Mouse (Mus musculus): ENCODE measurements around the gene Trim11.
"Not testable (repeated sequence)": the region's sequence is repeated elsewhere in the genome, so short reads cannot be mapped to it uniquely, and the experiment has no call there.

Trim11 gene

DNA sequence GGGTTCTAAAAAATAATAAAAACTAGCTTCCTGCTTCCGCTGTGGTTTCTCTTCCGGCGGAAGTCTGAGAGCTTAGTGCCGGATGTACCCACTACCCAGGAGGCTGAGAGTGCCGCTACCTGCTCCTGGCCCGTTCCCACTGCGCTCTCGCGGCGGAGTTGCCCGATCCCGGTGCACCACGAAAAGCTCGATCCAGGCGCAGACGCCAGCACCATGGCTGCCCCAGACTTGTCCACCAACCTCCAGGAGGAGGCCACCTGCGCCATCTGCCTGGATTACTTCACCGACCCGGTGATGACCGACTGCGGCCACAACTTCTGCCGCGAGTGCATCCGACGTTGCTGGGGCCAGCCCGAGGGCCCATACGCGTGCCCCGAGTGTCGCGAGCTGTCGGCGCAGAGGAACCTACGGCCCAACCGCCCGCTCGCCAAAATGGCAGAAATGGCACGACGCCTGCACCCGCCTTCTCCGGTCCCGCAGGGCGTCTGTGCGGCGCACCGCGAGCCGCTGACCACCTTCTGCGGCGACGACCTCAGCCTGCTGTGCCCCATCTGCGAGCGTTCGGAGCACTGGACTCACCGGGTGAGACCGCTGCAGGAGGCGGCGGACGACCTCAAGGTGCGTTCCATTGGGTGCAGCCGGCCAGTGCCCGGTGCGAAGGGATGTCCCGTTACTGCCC, at the start of gene Trim11:
Trim11 (plus strand) TSS at position 67 of the 679 bp plus-strand sequence.
- DNase-seq, result peak; percentile 76

DNA sequence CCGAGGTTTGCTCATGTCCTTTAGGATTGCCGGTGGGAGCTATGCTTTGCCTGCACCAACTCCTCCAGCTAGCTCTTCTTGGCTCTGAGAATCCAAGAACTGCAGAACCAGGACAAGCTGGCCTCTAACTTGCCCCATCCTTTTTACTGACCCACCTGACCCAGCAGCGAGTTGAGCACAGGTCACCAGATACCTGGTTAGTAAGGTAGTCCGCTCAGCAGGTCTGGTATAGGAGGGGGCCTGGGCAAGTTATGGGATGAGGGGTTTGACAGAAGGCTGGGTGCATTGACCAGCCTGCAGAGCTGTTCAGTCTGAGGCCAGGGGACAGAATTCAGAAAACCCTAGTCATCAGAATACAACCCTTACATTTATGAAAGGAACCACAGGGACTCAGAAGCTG, 48.8 kb upstream of the Trim11 start:
- DNase-seq, result no peak

DNA sequence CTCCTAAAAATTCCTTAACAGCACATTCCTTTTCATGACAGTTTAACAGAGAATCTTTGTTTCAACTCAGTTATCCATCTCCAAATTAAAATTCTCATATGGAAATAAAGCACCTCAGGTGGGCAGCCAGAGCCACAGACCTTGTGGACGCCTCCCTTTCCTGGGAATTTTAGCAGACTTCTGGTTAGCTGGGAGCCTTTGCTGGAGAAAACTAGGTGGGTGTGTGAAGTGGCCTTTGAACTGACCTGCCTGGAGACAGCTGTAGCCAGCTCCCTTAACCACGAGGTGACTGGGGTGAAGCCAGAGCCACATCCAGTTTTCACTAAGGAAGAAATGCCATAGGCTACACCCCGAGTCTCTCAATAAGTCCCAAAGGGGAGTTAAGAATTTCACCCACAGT, 48.3 kb upstream of the Trim11 start:
- peak; percentile 36 for DNase-seq

DNA sequence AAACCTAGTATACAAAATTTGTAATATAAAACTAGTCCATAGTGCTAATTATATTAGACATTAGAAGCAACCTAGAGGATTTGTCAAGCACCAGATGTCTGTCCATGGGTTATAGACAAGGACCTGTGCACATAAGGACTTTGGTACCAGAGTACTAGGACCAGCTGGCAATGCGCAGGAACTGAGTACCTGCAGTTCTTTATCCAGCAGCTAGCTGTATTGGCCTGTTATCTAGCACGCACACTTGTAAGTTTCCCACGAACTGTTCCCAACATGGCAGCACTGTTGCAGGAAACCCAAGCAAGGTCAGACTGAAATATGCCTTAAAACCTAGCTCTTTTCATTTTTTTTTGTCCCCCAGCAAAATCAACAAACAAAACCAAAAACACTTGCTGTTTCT, 47.6 kb upstream of the Trim11 start:
- no peak for DNase-seq

DNA sequence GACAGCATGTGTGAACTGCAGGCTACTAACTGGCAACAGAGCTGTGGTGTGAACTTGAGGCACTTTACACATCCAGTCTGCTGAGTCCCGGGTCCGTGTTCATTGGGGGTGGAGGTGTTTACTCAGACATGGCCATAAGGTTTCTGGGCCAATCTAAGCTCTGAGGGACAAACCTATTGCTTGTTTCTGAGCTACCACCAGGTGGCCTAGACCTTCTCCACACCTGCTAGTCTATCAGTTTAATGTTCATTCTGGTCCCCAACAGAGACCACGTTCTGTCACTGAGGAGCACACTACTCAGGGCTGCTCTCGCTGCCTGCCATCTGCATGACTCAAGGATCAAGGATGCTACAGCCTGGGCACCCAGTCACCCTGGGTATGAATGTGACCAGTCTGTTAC, 46.3 kb upstream of the Trim11 start:
- DNase-seq, result no peak

DNA sequence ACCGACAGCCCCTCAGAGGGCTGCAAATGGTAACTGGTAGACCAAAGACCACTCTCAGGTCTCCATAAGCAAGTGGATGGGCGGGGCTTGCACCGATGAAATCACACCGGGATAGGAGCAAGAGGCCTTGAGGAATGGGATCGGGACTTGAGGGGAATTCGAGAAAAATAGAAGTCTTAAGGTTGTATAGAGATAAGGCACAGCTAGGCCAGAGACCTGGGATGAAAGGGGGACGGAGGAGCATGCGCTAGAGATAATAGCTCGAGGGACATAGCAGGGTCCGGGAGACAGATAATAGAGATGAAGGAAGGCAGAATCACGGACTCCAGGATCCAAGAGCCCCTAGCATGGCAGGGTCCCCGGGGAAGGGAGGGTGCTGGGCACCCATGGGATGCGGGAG, 40.0 kb upstream of the Trim11 start:
- peak; percentile 34 for DNase-seq

DNA sequence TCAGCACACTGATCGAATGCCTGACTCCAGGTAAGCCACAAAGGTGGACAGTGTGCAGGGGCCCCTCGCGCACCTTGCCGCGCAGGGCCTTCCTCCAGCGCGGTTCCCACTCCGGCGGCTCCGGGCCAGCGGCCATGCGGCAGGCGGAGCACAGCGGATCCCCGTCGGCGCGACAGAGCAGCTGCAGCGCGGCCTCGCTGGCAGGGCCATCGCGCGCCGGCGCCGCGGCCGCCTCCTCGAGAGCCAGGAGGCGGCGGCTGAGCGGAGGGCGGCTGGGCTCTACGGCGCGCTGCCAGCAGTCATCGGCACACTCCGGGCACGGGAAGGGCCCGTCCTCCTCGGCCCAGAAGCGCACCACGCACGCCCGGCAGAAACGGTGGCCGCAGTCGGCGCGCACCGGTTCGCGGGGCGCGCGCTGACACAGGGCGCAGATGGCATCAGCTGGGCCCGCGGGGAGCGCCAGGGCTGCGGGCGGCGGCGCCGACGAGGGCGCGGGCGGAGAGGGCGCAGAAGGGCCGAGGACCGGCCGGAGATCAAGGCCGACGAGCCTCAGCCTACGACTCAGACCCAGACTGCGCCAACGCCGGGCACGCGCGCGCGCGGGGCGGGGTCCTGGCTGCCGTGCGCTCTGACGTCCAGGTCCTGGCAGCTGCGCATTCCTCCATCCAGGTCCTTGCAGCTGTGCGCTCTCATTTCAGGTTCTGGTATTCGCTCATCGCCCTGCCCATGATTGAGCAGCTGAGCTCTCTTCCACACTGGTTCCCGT, 39.4 kb upstream of the Trim11 start, which contains the start of gene Rnf187:
Rnf187 (minus strand) TSS at position 595 of the 766 bp plus-strand sequence.
- DNase-seq, result peak; percentile 95

DNA sequence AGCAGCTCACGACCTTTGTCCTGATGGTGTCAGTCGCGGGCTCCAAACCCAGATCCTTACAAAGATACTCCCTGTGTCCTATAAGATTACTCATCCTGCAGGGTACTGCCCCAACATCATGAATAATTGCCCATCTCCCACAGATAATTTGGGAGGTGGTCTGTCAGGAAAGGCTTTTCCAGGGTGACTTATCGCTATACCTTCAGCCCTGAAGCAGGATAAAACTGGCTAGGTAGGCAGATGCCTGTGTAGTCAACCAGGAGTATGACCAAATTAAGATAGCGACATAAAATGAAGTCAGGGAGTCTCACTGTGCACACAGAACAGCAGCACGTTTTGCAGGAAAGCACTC, 38.8 kb upstream of the Trim11 start:
- no peak for DNase-seq

DNA sequence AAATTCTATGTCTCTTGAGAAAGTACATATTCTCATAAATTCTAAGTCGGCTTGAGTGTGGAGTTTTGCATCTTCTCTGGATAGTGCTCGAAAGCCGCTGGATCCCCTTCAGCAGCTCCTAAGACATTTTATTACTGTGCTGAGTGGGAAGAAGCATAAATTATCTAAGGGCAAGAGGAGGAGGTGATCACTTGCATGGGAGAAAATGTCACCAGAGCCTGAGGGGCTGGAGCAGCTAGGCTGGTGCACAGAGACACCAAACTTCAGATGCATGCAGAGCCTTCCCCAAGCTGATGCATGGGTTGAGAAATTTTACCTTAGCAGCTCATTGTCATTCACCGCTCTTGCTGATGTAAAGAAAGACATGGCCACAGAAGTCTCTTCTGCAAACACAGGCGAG, 33.8 kb upstream of the Trim11 start:
- no peak for DNase-seq

DNA sequence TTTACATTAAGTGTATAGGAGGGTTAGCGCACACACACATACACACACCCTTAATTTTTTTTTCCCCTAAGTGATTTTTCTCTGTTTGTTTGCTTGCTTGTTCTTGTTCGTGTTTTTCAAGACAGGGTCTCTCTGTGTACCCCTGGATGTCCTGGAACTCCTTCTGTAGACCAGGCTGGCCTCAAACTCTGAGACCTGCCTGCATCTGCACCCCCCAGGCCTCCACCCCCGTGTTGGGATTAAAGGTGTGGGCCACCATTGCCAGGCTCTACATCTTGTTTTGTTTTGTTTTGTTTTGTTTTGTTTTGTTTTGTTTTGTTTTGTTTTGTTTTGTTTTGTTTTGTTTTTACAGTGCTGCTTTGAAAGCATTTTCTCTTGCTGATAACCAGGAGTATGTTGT, 30.6 kb upstream of the Trim11 start:
- no peak for DNase-seq

DNA sequence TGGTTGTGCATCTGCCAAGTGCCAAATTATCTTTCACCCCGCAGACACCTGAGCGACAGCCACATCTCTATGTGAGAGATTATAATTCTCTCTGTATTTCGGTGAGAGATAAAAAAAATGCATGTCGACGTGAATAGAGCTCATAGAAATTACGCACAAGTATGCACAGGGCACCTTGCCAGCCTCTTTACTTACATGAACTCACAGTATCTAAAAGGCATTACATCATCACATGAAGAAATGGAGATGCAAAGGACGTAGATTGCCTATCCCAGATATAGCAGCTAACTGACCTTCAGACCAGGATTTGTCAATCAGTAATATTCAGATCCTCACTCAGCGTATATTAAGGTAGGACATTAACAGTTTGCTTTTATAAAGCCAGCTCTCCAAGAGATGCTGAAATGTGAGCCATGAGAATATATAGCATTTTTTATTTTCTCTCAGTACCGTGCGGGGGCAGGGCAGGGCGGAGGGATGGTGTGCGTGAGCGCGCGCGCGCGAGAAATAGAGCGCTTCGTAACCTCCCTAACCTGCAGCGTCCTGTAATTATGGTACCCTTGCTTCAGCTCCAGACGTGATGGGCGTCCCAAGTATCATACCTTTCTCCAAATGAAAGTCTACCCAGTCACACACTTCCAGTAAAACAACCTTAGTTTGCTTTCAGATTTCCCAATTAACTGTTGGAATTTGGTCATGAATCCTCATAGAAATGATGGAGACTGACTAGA, 29.9 kb upstream of the Trim11 start:
- no peak for DNase-seq

DNA sequence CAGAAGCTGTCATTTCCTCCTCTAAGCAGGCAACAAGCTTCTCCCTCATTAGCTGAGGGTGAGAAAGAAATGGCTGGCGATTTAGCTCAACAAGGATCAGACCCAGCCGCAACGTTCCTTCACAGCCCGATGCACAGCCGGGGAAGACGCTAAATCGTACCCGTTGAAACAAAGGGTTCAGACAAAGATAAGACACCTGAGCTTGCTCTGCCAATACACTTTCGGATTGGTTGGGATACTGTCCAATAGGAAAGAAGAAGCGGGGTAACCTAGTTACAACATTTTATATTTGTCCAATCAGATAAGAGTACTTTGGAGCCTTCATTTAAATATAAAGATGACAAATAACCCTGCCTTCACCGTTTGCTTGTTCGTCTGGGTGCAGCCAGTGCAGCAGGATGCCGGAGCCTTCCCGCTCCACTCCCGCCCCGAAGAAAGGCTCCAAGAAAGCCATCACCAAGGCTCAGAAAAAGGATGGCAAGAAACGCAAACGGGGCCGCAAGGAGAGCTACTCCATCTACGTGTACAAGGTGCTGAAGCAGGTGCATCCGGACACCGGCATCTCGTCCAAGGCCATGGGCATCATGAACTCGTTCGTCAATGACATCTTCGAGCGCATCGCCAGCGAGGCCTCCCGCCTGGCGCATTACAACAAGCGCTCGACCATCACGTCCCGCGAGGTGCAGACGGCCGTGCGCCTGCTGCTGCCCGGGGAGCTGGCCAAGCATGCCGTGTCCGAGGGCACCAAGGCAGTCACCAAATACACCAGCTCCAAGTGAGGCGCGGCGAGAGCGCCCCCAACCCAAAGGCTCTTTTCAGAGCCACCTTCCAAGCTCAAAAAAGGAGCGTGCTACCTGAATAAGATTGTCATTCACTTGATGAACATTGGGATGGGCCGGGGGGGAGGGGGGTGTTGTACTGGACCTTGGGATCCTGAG, 29.1 kb upstream of the Trim11 start, which contains the start of gene Hist3h2ba:
Hist3h2ba (plus strand) TSS at position 379 of the 938 bp plus-strand sequence.
- peak; percentile 64 for DNase-seq

DNA sequence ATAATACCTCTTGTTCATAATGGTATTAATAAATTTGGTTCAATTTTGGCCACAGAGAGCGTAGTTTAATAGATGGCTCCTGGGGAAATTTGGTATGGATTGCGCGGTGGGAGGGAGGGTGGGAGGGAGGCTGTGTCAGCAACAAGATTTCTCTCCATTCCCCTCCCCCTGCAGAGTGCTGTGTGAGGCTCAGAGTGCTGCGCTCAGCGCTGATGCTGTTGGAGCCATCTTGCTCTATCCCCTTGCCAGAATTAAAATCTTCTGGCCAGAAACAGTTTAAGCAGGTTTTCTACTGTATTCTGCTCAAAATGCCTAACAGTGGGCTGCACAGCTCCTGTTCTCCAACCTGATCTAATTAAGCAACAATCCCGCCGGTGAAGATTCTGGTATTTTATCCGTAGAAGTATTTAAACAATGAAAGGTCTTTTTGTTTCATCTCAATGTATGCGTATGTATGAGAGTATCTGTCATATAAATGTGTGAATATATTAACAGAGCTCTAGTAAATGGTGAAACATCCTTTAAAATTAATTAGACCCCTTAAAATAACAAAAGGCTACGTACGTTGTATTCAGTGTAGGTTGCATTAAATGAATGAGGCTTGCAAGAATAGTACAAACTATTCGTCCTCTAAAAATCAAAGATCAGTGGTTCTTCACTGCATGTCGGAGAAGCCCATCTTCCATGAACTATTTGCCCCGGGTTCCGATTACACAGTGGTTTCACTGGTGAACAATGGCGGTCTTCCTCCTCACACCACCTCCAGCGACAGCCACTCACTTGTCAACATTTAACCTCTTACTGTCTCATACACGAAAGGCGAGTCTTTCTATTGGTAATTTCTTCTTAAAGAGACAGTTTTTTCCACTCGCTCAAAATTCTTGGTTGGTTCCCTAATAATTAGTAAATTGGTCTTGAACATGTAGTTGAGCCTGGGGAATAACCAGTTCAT, 28.1 kb upstream of the Trim11 start:
- no peak for DNase-seq

DNA sequence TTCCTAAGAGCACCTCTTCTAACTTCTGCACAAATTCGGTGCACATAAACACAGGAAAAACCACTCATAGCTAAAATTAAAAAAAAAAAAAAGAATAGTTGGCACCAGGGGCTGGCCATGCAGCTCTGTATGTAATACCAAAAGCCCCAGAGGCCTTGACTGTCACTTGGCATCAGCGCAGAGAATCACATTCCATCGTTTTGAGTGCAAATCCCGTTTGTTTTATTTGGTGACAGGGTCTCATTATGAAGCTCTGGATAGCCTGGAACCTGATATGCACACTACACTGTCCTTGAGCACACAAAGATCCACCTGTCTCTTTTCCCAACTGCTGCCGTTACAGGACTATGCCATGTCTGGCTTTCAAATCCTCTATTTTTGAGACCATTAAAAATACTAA, 26.7 kb upstream of the Trim11 start:
- no peak for DNase-seq

DNA sequence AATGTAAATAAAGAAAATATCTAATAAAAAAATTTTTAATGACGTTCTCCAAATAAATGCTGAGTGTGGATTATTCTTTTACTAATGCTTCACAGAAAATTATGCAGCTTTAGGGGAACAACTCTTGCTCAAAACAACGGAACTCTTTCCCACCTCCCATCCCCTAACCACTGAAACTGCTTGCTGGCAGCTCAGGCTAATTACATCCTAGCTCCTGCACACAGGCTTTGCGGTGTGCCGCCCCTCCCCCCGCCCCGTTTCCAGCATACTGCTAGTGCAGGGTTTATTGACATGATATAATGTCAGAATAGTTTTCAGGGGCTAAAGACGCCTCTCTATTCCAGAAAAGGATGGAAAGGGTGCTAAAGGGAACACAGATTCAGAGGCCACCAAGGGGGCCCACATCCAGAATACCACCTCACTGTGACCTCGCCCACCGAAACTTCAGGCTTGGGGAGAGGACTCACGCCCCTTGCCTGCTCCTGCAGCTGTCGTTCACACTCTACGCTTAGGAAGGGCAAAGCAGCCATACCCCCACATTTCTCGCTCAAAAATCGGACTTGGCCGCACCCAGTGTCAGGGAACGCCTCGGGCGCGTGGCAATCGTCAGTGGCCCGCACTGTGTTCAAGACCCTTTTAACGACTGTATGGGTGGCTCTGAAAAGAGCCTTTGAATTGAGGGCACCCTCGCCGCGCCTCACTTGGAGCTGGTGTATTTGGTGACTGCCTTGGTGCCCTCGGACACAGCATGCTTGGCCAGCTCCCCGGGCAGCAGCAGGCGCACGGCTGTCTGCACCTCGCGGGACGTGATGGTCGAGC, 24.3 kb upstream of the Trim11 start:
- DNase-seq, result peak; percentile 46

DNA sequence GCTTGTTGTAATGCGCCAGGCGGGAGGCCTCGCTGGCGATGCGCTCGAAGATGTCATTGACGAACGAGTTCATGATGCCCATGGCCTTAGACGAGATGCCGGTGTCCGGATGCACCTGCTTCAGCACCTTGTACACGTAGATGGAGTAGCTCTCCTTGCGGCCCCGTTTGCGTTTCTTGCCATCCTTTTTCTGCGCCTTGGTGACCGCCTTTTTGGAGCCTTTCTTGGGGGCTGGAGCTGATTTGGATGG, 23.8 kb upstream of the Trim11 start:
- DNase-seq, result not testable (repeated sequence)

DNA sequence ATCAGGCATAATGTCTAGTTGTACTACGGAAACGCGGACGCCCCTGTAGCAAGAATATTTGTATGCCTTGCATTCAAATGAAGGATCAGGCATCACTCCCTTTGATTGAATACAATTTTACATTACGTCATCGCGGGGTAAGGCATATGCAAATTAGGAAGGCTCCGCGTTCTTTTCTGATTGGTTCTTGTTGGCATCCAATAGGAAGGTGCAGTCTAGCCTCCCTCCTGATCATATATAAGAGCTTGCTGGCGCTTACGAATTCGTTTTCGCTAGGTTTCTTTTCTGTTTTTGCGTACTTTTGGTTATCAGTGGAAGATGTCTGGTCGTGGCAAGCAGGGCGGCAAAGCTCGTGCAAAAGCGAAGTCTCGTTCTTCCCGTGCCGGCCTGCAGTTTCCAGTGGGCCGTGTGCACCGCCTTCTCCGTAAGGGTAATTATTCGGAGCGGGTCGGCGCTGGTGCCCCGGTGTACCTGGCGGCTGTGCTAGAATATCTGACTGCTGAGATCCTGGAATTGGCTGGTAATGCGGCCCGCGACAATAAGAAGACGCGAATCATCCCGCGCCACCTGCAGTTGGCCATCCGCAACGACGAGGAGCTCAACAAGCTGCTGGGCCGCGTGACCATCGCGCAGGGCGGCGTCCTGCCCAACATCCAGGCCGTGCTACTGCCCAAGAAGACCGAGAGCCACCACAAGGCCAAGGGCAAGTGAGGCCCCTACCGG, 23.3 kb upstream of the Trim11 start, which contains the start of the genes Hist3h2a and Trim17:
Hist3h2a (plus strand) TSS at position 266 of the 723 bp plus-strand sequence.
Trim17 (plus strand) TSS at position 266 of the 723 bp plus-strand sequence.
- DNase-seq, result peak; percentile 90

DNA sequence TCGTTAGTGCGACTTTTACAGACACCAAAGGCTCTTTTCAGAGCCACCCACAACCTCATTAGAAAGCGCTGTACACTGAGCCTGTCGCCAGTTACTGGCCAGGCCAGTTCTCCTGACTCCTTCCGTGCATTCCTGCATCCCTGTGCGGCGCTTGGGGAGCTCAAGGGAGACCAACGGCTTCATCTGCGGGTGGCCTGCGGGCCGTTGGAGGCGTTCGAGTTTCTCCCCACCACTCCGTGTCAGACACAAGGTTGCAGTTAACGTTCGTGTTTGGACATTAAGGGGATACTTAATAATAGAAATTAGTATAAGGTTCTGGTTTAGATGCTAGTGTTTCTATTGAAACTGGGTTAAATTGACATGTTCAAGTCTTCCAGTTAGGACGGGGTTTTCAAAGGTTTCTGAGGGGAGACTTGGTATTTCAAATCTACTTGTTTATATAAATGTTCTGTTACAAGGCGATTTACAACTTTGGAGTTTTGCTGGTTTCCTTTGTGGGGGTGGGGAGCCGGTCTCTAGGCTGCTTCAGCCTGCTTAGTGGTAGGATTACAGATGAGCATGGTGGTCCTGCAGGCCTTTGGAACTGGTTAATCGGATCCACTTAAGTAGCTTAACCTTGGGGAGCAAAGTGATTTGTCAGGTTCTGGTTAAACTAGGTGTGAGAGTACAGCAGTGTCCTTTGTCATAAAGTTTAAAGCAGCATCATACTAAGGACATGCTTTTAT, 22.6 kb upstream of the Trim11 start:
- peak; percentile 56 for DNase-seq

DNA sequence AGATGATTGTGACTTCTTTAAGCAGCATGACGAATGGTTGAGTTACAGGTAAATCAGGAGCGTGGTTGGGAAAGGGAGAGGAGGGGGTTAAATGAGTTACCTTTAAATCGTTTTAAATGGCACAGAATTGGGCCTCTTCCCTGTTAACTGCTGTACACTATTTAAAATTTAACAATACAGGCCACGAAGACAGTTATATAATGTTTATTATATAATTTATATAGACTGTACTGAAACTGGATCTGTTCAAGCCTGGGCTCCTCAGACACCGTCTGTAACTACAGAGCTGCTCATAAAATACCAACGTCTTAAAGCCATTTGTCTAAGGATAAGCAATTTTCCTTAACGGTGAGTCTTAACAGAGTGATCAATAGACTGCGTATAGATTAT, 22.0 kb upstream of the Trim11 start:
- no peak for DNase-seq
